Mouse (Mus musculus) pancreas, adult 10 weeks (tissue): ENCODE measurements around the gene Vmn1r10. TPM values are rescaled to one million over a fixed set of nuclear protein-coding genes. Genes with fewer than 3 reads are reported as not detected.

Source experiments
- polyA plus RNA-seq: library from polyadenylated mRNA; stranded (reverse); fragments of 350-450 nt; fragmentation: Illumina TruSeq; extraction: RNeasy Lipid Tissue Mini Kit (QIAGEN cat#74804); gene quantifications from one replicate; pipeline ENCODE4 v1.2.3, GENCODE M21; 2015; ENCODE audit warnings: low read depth, low replicate concordance; ENCODE audit not compliant: insufficient read depth

Gene Vmn1r10
- polyA plus RNA-seq: not detected

DNA sequence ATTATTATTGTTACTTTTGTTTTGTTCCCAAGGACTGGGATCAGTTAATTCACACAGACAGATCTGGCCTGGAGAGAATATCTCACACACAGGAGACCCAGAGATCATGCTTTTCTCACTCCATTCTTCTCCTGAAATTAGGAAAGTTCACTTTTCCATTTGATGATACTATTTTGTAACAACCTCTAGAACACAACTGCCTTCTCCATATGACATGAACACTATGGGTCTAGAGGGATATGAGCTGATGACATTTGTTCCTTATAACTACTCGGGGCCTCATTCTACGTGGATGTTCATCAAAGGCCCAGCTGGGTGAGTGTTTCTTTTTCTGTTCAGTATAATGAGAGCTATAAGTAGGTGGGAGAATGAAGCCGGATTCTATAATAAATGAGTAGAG is at the start of gene Vmn1r10:
Vmn1r10 (plus strand) TSS at position 301 of the 400 bp plus-strand sequence.

DNA sequence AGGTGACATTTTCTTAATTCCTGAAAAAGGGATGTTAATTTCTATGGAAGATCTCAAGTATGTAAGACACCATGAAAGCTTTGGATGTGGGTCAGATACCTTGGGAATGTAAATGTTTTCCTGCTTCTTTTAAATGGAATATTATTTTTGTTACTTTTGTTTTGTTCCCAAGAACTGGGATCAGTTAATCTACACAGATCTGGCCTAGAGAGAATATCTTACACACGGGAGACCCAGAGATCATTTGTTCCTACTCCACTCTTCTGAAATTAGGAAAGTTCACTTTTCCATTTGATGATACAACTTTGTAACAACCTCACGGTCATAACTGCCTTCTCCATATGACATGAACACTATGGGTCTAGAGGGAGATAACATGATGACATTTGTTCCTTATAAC is 42.8 kb upstream of the Vmn1r10 start, which contains the start of gene Vmn1r9:
Vmn1r9 (plus strand) TSS at position 301 of the 400 bp plus-strand sequence.

DNA sequence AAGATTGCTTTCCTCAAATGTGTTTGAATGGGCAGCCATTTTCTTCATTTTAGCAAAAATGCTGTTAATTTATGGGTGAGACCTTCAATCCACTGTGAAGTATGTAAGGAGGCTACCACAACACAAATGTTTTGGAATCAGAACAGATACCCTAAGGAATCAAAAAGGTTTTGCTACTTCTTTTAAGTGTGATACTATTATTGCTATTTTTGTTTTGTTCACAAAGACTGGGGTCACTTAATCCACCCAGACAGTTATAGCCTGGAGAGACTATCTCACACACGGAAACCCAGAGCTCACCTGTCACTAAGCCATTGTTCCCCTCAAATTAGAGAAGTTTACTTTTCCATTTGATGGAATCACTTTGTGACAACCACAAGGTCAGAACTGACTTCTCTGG is 23.9 kb downstream of the Vmn1r10 start, which contains the start of gene Vmn1r11:
Vmn1r11 (plus strand) TSS at position 301 of the 400 bp plus-strand sequence.

DNA sequence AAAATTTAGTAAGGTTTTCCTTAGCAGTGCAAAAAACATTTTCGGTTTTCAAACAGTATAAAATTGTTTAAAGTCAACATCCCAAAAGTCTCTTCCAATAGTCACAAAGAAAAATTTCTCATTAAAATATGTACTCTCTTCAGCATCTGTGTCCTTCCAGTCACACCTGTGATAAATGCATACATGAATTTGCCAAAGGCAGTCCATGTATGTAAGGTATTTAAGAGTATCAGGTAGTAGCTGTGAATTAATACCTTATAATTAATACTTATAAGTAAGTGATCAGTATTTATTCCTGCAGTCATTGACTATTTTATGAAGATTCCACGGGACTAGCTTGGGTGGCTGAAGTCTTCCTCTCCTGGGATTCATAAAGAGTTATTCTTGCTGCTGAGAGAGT is 47.4 kb downstream of the Vmn1r10 start, which contains the start of gene Vmn1r12:
Vmn1r12 (plus strand) TSS at position 301 of the 400 bp plus-strand sequence.

Other genes starting within 250 kb of the Vmn1r10 start
- 17.4 TPM for gene Nt5c3, start 185.5 kb upstream of the Vmn1r10 start, polyA plus RNA-seq
- not detected for gene Vmn1r4, start 185.4 kb upstream of the Vmn1r10 start, polyA plus RNA-seq
- not detected for gene Vmn1r5, start 139.2 kb upstream of the Vmn1r10 start, polyA plus RNA-seq
- not detected for gene Vmn1r6, start 112.2 kb upstream of the Vmn1r10 start, polyA plus RNA-seq
- not detected for gene Vmn1r7, start 84.1 kb upstream of the Vmn1r10 start, polyA plus RNA-seq
- not detected for gene Vmn1r8, start 77.2 kb upstream of the Vmn1r10 start, polyA plus RNA-seq
- gene Vmn1r9, start 42.7 kb upstream of the Vmn1r10 start, polyA plus RNA-seq: not detected
- not detected for gene Vmn1r11, start 24.0 kb downstream of the Vmn1r10 start, polyA plus RNA-seq
- not detected for gene Vmn1r12, start 47.5 kb downstream of the Vmn1r10 start, polyA plus RNA-seq
- gene Vmn1r13, start 93.8 kb downstream of the Vmn1r10 start, polyA plus RNA-seq: not detected
- not detected for gene Vmn1r14, start 122.2 kb downstream of the Vmn1r10 start, polyA plus RNA-seq
- not detected for gene Vmn1r15, start 148.5 kb downstream of the Vmn1r10 start, polyA plus RNA-seq
- gene Vmn1r16, start 220.0 kb downstream of the Vmn1r10 start, polyA plus RNA-seq: not detected